Mouse (Mus musculus) spleen, postnatal 10 days (tissue): ENCODE measurements around the gene Vmn2r19.
A peak's percentile ranks its signal among the peaks of the same experiment; 100 is the strongest.
"Not testable (repeated sequence)": the region's sequence is repeated elsewhere in the genome, so short reads cannot be mapped to it uniquely, and the experiment has no call there.

Experiments
- DNase-seq, 2 experiments: peaks; one replicate each; pipeline ENCODE4 v3.0.0; 2021 to 2022; ENCODE audit warnings: low spot score in 2 of 2

Gene Vmn2r19

DNA sequence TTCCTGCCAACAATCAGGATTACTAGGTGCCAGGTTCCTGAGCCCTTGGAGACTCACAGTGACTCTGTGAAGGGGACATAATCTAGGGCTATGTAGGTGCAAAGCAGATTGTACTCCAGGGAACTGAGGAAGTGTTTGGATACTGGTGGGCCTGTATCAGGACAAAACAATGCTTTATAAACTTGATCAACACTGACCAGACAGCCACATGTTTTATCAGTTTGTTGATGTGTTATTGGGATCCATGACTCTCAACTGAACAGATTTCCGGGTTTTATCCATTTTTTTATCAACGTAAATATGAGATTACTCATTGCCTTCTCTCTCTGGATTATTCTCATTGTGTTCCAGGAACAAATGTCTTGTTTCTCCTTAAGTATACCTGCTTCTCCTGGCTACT, at the start of gene Vmn2r19:
Vmn2r19 (plus strand) TSS at position 301 of the 400 bp plus-strand sequence.
- DNase-seq: no peak

DNA sequence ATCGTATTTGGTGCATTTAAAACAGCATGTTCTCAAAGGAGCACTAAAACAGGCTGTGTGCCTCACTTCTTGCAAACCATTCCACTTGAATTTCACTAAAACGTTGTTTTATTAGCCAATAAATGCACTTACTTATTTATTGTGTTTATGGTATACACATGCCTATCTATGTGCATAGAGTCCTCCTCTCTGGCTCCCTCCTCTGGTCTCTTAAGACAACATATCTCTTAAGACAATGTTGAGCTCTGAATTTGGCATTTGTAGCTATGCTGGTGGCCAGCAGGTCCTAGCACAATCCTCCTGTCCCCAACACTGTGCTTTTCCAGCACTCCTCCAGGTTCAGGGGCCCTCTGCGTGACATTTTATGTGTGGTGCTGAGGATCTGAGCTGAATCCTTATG, 49.2 kb upstream of the Vmn2r19 start:
- DNase-seq: no peak

DNA sequence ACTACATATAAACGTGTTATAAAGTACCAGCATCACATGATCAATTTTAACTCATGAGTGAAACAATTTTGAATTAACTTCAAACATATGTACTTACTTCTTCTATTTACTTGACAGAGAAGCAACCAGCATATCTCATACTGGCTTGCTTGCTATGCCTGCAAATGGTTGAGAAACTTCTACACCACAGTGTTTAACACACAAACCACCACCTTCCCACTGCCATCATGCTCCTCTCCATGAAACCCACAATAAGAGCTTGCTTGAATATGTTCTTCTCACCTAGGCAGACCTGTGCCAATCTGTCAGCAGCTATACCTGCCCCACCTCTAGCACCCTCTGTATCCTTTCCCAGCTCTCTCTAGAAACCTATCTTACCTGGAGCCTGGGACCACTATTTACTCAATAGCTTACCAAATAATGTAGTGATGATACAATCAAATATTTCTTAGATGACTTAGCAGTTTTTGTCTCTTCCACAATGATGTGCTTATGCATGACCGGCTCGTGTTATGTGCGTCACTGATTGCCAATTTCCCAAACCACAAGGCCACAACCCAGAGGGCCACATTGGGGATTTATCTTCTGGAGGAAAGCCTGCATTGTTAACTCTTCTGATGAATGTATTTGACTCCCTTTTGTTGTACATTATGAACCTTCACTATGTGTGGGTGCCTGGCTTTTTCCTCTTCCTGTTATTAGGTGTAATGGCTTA, 48.1 kb upstream of the Vmn2r19 start:
- no peak for DNase-seq

DNA sequence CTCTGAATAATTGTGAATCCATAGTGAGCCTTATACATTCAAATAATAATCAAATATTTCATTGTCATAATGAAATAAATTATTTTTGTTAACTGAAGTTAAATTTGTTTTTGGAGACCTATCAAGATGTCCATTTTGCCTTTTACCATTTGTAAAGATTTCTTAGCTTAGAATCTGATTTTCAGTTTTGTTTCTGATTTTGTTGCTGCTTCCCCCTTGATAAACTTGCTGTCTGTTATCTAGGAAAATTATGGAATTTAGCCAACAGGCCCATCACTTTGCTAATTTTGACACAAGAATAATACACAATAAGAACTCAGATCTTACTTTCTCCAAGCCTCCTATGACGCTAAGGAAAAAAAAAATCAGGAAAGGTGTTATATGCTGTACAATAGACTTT, 47.3 kb upstream of the Vmn2r19 start:
- DNase-seq: no peak

DNA sequence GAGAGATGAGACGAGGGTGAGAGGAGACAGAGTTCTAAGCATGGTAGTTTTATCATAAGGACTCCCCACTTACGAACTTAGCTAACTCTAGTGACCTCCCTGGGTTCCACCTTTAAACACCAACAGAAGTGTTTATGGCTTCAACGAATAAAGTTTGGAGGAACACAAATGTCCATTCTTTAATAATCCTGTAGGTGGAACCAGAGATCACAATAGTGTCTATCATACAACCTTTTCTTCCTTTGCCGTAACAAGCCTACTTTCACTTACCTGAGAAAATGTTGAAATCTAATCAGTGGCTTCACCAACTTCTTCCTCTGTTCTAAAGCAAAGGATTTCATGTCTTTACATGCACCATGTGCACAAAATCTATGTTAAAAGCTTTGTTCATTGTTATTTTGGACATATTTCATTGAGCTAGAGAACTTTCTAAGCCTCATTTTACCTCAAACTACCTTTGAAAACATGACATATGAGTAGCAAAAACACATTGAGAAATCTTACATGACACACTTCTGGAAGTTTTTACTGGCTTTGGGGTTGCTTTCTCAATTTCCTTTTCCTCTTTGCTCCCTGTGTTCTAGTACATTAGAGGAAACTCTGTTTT, 46.5 kb upstream of the Vmn2r19 start, which contains the start of gene Clec4d:
Clec4d (plus strand) TSS at position 557 of the 607 bp plus-strand sequence.
- DNase-seq: no peak

DNA sequence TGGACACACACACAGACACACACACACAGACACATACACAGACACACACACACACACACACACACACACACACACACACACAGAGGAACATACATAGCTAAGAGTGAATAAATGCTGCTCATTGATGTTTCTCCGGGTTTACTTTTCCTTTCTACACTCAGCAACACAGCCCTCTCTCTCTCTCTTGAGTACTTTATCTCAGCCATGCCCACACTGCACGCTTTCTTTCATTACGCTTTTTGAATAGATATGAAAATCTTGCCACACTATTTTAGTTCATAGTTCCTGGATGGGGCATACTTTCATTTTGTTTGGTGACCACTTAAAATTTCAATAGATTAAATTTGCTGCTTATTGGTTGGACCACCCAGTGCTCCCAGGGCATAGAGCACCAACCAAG, 43.9 kb upstream of the Vmn2r19 start:
- no peak for DNase-seq

DNA sequence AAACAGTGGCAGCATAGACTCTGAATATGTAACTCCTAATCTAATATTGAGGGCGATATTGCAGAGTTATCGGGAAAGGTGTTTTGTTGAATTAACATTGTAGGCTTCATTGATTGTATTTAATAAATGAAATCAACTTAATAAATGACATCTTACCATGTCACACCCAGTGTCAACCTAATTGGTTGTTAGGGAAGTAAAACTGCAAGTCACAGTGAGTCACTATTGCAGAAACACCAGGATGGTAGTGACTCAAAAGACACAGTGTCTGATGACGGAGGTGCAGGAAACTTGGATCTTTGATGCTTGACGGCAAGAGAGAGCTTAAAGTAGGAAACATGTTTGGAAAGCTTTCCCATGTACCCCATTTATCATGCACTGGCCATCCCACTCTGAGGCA, 42.3 kb upstream of the Vmn2r19 start:
- DNase-seq: no peak

DNA sequence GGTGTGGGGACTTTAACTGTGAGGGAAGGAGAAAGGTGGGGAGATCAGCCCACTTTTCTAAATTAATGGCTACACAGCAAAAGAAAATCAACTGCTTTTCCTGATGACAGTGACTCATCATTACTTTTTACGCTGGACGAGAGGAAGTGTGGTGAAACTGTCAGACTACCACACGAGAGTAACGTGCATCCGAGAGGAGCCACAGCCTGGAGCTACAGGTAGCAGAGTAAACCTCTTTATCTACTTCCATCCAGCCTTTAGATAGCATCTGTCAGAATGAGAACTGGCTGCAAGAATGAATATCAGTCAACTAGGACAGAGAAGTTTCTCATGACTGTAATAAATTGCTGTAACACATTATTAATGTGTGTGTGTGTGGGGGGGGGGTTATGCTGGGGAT, 41.2 kb upstream of the Vmn2r19 start:
- DNase-seq: no peak

DNA sequence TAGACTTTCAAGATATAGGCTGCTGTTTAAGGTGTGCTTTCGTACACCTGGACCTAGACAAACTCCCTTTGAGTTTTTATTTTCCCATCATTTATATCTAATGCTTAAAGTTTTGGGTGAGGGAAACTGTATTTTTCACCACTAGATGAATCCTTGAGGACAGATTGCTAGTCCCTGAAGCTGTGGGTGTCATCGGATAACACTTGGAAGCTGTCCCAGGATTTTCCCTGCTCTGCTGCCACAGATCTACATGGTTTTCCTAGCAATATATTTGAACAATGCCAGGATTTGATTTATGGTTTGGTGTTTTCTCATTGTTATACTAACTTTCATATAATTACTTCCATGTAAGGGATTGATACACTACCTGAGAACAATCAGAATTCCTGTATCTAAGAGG, 28.7 kb upstream of the Vmn2r19 start:
- DNase-seq: no peak

DNA sequence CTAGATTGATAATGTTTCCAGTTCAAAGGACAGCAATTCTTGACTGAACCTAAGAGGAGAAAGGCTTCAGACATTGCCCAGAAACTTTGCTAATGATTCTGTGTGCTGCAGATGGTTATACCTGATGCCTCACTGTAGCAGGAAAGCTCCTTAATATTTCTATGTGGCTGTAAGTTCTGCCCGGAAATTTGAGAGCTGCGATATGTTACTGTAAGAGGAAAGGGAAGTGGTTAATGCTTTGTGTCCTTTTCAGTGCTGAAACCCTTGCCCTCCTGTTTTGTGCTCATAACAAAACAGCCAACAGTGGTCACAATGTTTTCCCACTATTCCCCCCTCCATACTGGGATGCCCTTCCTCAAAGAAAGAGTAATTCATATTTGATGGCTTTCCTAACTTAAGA, 21.8 kb upstream of the Vmn2r19 start:
- no peak for DNase-seq

DNA sequence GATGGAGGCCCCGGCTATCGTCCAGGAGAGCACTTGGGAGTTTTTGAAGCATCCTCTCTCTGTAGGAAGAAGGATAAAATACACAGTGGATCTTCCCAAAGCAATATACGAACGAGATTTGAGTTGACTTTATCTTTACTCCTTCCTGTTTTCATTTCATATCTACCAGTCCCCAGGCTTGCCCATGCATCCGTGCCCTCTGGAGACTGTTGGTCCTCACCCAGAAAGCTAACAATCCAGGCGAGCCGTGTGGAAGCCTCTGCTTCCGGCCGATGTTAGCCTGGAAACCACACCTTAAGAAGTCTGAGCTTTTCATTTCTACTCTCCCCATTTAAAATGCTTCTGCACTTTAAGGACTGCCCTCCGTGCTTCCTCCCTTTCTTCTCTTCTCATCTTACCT, 19.2 kb upstream of the Vmn2r19 start:
- DNase-seq: no peak

DNA sequence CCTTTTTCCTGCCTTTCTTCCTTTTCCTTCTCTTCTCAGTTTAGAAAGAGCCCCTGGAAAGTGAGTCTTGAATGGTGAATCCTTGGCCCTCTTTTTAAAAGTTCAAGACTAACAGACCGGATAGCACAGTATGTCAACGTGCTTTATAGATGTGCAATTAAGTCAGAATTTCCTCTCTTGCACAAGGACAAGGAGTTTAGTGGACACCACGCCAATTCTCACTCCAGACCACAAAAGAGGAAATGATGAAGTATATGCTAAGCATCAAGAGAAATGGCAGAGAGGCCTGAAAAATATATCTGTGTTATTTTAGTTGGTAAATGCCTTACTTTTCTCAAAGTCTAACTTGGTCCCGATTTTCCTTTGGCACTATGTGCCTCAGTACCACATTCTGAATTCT, 18.4 kb upstream of the Vmn2r19 start, which contains the start of gene Clec4e:
Clec4e (minus strand) TSS at position 118 of the 400 bp plus-strand sequence.
- no peak for DNase-seq

DNA sequence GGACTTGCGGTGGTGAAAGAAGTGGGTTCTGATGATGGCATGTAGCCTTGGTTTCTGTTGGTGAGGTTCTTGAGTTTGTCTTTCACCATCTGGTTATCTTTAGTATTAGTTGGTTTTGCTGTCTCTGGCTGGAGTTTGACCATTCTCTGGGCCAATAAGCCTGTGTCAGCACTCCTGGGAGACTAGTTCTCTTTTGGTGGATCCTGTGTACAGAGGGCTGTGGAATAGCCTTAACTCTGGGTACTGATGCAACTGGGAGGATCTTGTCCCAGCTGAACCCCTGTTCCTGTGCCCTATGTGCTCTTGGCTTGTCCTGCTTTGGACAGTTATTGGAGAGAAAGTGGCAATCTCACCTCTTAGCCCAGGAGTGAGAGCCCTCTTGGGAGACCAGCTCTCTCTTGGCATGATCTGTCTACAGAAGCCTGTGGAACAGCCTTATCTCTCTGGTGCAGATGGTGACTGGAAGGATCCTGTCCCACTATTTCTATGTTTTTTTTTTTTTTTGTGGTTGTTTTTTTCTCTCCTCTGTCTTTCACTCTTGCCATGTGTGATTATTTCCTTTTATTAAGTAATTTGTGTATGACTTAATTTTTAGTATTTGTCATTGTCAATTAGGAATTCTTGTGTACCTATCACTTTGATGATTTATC, 15.3 kb upstream of the Vmn2r19 start:
- peak; percentile 55 to 61 for DNase-seq

DNA sequence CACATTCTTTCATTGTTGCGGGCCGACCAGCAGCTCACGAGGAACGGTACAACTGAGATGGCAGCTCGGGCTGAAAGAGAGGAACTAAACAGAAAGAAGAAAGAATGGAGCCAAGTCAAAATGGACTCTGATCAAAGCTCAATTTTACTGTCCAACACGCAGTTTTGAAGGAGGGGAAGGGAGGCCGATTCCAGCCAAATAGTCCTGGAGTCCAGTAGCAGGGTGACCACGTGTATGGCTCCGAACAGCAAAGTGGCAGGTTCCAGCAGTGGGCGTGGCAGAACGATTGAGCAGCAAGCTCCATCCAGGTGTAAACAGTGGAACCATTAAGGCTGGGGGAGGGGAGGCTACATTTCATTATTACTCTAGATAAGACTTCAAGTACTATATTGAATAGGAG, 14.6 kb upstream of the Vmn2r19 start:
- peak; percentile 26 to 51 for DNase-seq

DNA sequence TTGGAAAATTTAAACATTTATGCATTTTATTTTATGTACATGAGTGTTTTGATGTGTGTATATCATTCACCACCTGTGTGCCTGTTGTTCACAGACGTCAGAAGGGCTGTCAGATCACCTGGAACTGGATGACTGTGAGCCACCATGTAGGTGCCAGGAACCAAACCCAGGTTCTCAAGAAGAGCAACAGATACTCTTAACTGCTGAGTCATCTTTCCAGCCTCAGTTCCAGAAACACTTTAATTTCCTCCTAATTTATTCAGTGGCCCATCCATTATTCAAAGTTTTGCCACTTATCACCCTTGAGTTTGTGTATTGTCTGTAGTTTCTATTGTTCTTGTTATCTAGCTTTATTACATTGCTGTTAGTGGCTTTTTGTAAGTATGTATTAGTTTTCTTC, 11.4 kb upstream of the Vmn2r19 start:
- no peak for DNase-seq

DNA sequence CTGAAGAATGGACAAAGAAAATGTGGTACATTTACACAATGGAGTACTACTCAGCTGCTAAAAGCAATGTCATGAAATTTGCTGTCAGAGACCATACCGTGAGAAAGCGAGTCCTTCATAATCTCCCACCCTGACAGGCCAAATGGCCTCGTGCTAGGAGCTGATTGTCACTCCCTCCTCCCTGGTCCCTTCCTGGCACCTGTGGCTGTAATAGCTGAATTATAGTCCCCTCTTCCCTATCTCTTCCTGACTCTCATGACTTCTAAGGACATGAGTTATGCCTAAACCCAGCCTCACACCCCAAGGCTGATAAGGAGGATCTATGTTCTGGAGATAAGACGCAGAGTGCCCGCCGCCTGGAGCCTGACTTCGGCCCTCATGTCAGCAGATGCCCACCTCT, 1.8 kb upstream of the Vmn2r19 start:
- DNase-seq: not testable (repeated sequence)

DNA sequence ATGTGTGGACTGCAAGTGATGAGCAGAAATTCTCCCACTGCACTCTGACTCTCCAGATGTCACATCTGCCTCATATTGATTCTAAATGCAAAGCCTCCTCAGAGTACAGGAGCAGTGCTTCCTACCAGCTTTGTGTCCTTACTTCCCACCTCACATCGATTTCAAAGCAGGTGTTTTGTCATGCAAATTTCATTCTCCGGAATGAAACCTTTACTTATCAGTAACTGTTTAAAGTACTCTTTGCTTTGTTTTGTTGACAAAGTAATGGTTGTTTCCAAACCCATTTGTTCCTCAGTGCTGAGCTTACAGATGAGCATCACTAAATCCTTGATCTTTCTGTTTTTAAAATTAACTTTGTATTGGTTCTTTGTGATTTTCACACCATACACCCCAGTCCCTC, 24.4 kb downstream of the Vmn2r19 start:
- no peak for DNase-seq

DNA sequence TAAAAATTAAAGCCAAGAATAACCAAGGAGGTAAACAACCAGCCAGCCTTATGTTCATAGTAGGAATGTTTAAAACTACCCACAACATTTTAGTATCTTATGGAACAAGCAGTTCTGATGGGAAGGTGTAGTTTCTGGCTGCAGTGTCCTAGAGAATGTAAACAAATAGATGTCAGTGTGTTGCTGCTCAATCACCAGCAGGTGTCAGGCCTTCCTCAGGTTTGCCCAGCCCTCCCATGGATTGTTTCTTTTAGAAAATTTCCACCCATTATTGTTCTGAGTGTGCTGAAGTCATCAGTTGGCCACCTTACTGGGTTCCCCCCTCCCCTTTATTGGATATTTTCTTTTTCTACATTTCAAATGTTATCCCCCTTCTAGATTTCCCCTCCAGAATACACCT, 32.0 kb downstream of the Vmn2r19 start:
- DNase-seq: no peak

DNA sequence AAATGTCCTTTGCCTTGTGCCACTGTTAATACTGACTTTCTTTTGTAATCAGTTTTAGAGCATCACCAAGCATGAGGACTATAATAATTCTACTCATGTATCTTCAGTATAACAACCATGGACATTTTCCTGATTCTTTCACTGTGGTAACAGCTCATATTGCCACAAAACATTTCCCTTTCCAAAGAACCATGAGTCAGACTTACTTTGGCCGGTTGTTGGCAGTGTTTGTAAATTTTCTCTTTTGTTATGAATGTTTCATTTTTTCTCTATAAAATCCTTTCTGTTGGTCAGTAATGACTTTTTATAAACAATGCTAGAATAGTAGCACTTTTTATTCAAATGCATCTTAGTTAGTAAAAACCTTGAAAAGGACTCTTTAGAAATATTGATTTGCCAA, 38.0 kb downstream of the Vmn2r19 start:
- DNase-seq: no peak
